Mouse (Mus musculus) R1 (cell line): ENCODE results near the gene Tas2r126.
"Not testable (repeated sequence)": the region's sequence is repeated elsewhere in the genome, so short reads cannot be mapped to it uniquely, and the experiment has no call there.

Source experiments
- DNase-seq: peaks from one replicate; pipeline ENCODE4 v3.0.0-alpha.2; 2018; ENCODE audit warnings: low read depth, low spot score

The Tas2r126 gene

DNA sequence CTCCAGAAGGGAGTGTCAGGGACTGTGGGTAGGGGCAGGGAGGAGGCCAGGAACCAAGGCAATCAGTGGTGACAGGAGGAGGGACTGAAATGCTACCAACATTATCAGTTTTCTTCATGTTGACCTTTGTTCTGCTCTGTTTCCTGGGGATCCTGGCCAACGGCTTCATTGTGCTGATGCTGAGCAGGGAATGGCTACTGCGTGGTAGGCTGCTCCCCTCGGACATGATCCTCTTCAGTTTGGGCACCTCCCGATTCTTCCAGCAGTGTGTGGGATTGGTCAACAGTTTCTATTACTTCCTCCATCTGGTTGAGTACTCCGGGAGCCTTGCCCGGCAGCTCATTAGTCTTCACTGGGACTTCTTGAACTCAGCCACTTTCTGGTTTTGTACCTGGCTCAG is at the start of gene Tas2r126:
Gene Tas2r126, plus strand, starts transcription at position 90 of the 400 bp plus-strand sequence.
- no peak for DNase-seq

DNA sequence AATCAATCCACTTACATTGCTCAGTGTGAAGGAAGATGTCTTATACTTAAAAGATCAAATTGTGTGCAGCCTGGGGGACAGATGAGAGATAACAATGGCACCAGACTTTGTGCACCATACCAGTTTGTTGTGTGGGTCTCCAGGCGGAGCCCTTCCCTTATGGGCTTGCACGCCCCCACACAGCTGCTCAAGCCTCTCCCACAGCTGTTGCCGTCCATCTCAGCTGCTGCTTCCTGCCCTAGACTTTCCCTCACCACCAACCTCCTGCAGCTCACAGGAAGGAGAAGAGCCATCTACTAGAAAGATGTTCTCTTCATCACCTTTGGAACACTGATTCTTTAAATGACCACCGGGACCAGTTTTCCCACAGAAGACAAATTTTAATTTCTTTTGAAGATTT is 48.7 kb upstream of the Tas2r126 start:
- no peak for DNase-seq

DNA sequence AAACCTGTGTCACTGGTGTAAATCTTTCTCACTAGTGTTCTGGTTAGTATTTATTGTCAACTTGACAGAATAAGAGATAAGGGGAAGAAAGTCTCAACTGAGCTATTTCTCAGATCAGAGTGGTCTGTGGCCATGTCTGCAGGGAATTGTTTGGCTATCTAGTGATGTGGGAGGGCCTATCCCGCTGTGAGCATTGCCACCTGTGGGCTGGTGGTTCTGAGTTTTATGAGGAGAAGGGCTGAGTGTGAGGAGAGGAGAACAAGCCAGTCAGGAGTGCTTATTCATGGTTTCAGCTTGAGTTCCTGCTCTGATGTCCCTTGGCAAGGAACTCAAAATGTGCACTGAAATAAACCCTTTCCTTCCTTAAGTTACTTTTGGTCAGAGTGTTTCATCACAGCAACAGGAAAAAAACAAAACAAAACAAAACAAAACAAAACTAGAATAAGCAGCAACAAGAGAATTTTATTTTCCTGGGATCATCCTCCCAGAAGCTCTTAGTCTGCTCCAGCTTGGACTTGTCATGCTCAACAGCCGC is 42.5 kb upstream of the Tas2r126 start:
- no peak for DNase-seq

DNA sequence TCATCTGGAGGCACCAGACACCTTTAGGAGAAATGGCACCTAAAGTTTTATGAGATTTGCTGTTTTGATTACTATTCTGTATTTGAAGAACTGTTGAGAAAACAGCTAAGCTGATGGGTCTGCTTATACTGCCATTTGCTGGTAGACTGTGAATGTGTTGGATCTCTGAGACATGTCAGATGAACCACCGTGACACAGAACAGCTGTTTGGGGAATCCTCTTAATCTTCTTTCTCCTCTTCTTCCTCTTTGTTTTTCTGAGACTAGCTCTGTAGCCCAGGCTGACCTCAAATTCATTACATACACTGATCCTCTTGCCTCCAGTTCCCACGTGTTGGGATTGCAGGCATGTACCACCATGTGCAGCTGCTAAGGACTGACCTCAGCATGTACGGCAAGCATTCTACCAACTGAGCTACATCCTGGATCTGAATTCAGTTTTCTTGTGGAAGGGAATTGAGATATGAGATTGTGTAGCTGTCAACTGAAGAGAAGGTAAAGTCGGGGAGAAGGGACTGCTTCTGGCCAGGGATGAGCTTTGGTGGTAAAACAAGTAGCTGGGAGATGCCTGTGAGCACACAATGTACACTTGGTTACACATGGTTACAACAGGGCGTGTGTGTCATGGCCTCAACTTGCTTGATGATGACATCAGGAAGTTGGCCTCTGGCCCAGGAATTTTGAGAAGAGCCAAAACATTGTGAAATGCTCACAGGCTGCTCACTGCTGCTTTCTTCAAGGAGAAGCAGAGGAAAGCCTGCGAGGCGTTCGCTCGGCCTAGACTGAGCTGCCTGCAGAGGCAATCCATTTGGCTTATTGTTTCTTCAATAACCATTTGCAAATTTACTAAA is 38.1 kb upstream of the Tas2r126 start:
- DNase-seq, result no peak

DNA sequence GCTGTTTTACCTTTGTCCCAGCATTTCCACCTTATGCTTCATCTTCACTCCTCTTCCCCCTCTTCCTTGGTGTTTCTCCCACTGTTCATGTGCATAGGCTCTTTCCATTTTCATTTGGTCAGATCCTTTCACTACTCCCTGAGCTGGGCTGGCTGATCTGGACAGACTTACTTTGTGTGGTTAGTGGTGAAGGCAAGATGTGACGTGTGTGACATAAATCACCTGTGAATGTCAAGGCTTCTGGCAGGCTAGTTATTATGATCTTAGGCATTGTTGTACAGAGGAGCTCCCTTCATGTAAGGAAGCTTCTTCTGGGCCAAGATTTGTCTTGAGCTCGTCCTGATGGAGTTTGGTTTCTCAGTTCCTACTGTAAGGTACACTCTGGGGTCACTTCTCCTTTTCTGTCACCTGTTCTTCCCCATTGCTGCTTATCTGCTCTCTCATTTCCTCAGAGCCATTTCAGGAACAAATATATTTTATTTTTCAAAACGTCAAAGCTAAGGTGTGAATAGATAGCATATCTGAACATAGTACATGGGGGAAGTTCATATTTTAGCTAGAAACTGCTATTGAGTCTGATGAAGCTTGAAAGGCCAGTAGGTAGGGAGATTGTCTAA is 37.2 kb upstream of the Tas2r126 start:
- DNase-seq, result no peak

DNA sequence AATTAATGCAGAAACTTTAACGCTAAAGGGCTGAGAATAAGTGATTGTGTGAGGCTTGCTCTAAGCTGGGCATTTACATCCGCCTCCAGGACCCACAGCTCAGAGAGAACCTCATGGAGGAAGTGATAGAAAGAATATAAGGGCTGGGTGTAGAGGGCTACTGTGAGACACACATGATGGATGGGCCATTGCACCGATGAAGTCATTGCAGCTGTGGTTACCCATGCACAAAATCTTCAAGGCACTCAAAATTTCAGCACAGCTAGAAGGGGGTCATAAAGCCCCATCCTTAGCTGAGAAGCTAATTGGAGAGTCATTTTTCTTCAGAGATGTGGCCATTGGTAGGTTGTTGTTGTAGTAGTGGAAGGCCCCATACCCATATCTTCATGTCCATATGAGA is 36.0 kb upstream of the Tas2r126 start:
- DNase-seq, result no peak

DNA sequence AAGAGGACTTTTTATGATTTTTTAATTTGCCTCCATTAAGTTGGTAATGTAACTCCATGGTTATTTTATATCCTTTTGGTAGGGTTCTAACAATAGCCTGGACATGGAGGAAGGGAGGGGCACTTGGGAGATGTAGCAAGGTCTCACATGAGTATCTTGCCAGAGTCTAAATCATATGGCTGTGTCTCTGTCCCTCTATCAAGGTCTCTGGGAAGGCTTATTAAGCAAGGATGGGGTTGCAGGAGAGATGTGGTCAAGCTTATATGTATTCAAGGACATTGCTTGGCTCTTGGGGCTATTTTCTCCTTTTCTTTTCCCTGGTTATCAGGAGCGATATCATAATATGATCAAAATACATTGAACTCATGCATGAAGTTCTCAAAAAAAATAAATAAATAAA is 35.3 kb upstream of the Tas2r126 start:
- no peak for DNase-seq

DNA sequence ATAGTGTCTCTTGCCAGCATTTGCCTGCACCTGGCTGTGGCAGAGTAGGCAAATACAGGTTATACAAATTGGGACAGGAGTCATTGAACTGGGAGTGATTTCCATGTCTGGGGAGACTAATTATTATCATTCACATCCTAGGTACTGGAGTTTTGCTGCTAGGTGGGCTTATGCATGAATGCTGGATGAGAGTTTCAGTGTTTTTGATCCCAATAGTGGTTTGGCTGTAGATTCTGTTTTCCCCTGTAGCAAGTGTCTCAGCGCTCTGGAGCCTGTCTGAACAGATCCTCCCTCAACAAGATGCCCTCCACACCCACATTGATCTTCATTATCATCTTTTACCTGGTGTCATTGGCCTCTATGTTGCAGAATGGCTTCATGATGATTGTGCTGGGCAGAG is 34.4 kb upstream of the Tas2r126 start, which contains the start of gene Tas2r143:
Gene Tas2r143, plus strand, starts transcription at position 301 of the 400 bp plus-strand sequence.
- no peak for DNase-seq

DNA sequence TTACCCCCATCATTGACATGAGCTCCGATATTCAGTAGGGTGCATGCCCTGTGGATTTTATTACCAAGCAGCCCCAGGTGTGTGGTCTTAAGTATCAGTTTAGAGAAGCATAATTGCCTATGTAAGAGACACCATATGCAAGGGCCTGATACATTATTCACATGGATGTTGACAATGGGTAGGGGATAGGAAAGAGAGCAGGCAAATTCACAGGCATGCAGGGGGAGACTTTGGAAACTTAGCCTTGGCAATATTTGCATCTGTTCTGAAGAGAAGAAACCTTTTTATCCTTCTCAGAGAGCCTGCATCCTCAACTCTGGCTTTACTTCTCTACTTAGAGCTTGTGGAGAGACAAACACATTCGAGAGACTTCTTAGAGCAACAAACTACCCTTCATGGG is 29.2 kb upstream of the Tas2r126 start, which contains the start of gene Tas2r135:
Gene Tas2r135, plus strand, starts transcription at position 301 of the 400 bp plus-strand sequence.
- no peak for DNase-seq

DNA sequence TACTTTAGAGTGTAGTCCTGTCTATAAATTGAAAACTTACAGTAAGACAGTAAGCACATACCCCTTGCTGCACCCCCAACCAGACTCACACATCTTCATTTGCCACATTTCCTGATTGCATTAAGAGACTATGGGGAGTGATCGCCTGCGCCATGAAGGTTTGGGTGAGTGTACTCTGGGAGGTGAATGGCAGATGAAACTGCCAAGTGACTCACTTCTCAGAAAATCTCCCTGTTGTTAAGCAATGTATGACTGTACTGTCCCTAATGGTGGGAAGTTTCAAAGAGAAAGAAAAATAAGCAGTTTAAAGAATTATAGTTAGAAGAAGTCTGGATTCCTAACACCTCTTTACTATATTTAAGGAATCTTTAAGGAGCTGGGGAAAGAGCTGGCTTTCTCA is 14.9 kb upstream of the Tas2r126 start:
- no peak for DNase-seq

DNA sequence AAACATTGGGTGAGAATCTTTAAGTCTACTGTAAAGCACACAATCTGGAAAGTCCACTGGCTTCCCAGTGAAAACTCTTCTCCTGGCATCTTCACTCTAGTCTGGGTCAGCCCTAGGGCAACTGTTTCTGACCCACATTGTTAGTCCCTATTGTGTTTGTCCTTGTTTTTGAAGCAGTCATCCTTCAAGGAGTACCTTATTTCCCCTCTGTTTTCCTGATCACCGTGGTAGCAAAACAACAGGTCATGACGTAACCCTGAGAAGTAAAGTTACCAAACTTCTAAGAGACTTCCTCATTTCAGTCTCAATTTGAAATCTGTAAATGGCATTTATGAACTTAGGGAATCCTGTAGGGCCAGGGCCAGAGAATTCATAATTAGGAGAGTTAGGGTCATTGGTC is 12.9 kb upstream of the Tas2r126 start:
- no peak for DNase-seq

DNA sequence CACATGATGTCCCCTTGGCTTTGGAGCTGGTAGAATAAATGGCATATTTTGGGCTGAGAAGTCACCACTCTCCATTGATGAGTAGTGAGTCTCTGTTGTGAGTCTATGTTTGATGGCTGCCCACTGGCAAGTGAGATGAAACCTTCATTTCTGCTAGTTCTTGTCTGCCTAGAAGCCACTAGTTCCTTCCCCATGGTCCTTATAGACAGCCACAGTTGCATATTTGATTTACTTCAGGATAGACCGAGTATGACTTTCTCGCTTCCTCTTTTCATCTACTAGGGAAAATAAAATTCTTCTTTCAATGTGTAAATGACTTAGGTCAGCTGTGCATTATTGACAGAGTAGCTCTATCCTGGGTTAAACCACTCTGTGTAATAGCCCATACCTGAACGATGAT is 9.9 kb upstream of the Tas2r126 start:
- DNase-seq, result no peak

DNA sequence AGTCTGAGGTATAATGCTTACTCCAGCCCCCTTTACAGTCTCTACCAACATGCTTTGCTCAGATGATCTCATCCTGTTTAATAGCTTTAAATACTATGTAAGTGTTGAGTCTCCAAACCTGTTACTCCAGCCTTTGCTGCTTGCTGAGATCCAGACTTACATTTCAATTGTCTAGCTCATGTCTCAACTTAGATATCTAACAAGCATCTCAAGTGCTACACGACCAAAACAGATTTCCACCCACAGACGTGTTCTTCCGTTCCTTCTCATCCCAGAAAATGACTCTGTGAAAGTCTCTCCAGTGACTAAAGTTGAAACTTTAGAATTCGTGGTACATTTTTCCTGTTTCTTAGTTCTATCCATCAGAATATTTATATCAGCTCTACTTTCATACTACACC is 8.0 kb upstream of the Tas2r126 start:
- DNase-seq, result no peak

DNA sequence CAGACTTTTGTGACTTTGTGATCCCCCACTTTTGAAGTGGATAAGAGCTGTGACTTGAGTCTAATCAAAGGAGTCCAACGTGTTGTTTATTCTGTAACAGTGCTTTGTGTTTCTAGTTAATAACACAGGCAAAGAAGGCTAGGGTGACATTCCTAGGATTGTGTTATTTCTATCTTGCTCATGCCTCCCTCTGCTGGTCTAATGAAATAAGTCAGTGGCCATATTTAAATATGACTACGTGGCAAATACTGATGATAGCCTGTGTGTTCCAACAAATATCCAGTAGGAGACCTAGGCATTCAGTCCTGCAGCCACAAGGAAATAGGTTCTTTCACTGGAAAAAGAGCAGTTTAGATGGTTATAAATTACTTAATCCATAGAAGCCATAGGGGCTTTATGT is 781 bp upstream of the Tas2r126 start:
- DNase-seq, result no peak

DNA sequence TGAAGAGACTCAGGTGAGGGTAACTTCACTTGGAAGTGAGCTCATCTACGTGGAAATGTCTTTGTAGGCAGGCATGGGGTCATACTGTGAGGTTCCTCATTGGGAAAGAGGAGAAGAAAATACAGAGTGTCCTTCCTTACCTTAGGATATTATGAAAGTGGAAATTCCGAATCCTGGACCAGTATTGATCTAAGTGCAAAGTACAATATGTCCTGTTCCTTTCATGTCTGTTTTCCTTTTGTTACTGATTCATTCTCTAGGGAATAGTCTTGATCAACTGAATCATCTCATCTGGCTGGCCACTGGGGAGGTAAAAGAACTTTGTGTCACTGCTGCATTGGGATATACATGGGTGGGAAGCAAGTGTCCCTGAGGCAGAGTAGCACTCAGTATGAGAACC is 1.2 kb downstream of the Tas2r126 start:
- no peak for DNase-seq

DNA sequence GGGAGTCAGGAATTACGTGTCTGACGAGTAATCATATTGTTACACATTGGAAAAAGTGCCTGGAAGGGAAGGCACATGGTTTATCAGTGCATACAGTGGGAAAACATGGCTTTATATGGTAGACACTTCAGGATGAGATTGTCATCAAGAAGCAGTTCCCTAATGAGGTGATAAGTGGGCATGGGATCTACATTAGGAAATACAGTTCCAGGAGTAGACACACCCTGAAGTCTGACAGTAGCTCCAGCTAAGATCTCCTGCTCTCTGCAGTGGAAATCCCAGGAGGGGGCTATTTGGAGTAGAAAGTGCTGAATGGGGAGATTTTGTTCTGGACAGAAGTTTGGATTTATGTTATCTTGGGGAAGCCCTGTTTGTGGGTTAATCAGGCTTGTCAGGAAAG is 7.1 kb downstream of the Tas2r126 start:
- DNase-seq, result no peak

DNA sequence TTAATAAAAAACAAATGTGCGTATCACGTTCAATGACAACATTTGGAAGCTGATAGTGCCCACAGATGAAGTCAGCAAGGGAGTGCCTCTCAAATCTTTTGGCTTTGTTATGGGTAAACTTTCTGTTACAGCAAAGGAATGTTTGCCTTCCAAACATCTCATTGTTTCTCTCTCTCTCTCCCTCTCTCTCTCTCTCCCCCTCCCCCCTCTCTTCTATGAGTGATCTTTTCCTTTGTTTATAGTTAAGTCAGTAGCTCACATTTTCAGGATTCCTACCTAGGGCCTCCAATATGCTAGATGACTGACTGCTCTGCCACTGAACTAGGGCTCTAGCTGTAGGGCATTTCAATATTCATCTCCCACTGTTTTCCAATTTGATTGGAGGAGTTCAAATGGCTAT is 10.2 kb downstream of the Tas2r126 start:
- peak; percentile 60 for DNase-seq

DNA sequence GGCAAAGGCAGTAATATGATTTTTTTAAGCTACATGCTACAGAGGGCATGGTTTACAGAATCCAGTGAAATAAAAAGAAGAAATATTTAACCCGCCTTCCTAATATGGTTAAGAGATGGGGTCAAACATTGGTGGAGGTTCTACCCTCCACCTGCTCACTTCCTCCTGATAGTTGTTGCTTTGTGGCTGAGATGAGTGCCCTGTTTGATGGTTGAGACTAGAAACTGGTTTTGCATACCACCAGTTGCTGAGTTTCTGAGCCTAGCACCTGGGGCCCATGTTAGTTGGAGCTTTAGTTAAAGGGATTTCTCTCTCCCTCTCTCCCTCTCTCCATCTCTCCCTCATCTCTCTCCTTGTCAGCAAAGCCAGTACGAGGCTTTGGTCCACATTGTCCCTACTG is 13.0 kb downstream of the Tas2r126 start:
- DNase-seq, result no peak

DNA sequence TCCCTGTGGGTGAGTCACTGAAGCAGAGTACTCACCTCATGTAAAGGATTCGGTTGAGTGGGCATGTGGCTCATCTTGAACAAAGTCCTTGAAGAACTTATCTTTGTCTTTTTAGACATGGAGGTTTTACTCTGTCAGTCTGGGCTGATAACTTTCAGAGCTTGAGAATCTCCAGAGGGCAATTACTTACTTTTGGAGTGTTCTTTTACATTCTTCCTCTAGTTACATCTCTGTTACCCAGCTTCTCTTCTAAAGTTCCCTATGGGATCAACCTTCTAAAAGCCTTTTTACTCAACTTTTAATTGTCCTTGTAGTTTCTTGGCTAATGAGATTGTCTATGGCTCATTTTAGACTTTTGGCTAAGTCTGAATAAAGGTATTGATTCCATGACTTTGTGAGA is 30.8 kb downstream of the Tas2r126 start, which contains the start of gene Olfr458:
Gene Olfr458, minus strand, starts transcription at position 101 of the 400 bp plus-strand sequence.
- DNase-seq, result no peak

DNA sequence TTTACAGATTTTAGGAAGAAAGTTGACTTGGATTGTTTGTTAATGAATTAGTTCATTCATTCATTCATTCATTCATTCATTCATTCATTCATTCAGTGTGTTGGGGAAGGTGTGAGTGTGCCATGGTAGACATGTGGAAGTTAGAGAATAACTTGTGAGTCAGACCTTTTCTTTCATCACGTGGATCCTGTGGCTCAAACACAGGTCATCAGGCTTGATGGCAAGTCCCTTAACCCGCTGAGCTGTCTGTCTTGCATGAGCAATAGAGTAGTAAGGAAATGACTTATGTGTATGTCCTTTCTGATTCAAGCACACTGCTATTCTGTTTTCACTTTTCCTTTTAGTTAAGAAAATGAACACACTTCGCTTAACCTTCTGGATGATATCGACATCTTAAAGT is 36.2 kb downstream of the Tas2r126 start:
- no peak for DNase-seq

DNA sequence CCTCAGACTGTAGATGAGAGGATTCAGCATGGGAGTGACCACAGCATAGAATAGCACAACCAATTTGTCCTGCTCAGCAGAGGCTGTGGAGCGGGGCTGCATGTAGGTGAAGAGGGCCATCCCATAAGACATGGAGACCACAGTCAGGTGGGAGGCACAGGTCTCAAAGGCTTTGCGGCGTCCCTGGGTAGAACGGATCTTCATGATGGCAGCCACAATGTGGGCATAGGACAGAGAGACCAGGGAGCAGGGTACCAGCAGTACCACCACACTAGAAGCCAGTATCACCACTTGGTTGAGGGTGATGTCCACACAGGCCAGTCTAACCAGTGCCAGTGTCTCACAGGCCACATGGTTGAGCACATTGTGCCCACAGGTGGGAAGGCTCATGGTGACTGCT is 37.0 kb downstream of the Tas2r126 start:
- DNase-seq, result not testable (repeated sequence)

DNA sequence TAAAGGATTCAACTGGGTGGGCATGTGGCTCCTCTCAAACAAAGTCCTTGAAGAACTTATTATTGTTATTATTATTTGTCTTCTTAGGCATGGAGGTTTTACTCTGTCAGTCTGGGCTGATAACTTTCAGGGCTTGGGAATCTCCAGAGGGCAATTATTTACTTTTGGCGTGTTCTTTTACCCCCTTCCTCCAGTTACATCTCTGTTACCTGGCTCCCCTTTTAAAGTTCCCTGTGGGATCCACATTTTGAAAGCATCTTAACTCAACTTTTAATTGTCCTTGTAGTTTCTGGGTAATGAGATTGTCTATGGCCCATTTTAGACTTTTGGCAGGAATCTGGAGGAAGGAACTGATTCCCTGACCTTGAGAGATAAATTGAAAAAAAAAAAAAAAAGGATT is 41.9 kb downstream of the Tas2r126 start, which contains the start of gene Olfr457:
Gene Olfr457, minus strand, starts transcription at position 101 of the 400 bp plus-strand sequence.
- no peak for DNase-seq

DNA sequence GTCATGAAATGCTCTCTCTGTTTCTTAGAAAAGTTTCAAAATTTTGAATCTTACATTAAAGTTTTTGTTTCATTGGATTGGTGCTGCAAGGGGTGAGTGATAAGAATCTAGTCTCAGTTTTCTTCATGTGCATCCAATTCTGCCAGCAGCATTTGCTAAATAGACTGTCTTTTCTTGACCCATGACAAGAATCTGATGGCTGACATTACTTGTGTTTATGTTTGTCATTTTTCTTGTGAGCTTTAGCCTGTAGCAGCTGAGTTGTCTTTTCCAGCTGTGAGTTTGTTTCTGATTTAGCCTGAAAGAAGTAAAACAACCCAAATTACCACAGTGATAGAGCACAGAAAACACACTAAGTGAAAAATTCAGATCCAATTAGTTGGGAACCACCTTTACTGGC is 50.3 kb downstream of the Tas2r126 start:
- DNase-seq, result no peak
